Mouse (Mus musculus) heart, embryonic 14.5 days (tissue): Measurements from ENCODE around the gene Pigz. TPM values are rescaled to one million over a fixed set of nuclear protein-coding genes. Genes with fewer than 3 reads are reported as not detected.

Experiments
- ATAC-seq: fragments of 200-750 bp; cut with Nextera tagmentation; 2 replicates; pipeline ENCODE4 v1.8.0; 2017; ENCODE audit warnings: low read depth, moderate TSS enrichment; ENCODE audit not compliant: insufficient number of reproducible peaks, insufficient read depth, low FRiP score
- H3K27ac ChIP-seq, 2 experiments: fragments of 200-500 bp in 1 of 2; fragments of 300-500 bp in 1 of 2; sonication (generic) in 1 of 2; replicated peaks in 1 of 2; 2 replicates each; pipeline ENCODE4 v1.5.1; 2012 to 2014; ENCODE audit warnings: low read depth in 2 of 2, low read length in 2 of 2, control low read depth in 1 of 2, mild to moderate bottlenecking in 1 of 2, mixed read lengths in 1 of 2; ENCODE audit not compliant: control insufficient read depth in 1 of 2, insufficient read depth in 1 of 2
- H3K27me3 ChIP-seq: fragments of 300-500 bp; sonication (generic); 2 replicates; pipeline ENCODE4 v1.6.1; 2014; ENCODE audit warnings: mild to moderate bottlenecking, low read length, control low read depth; ENCODE audit not compliant: control insufficient read depth, insufficient read depth
- H3K36me3 ChIP-seq: fragments of 300-500 bp; sonication (generic); 2 replicates; pipeline ENCODE4 v1.6.1; 2014; ENCODE audit warnings: mild to moderate bottlenecking, control low read depth, low read length, mixed read lengths; ENCODE audit not compliant: control insufficient read depth, insufficient read depth
- H3K4me1 ChIP-seq, 2 experiments: fragments of 200-500 bp in 1 of 2; fragments of 300-500 bp in 1 of 2; sonication (generic) in 1 of 2; 2 replicates each; pipeline ENCODE4 v1.6.1; 2012 to 2014; ENCODE audit warnings: low read length in 2 of 2, control low read depth in 1 of 2, mixed read lengths in 1 of 2; ENCODE audit not compliant: control insufficient read depth in 2 of 2, insufficient read depth in 2 of 2
- H3K4me2 ChIP-seq: fragments of 300-500 bp; sonication (generic); 2 replicates; pipeline ENCODE4 v1.6.1; 2014; ENCODE audit warnings: mild to moderate bottlenecking, low read length
- H3K4me3 ChIP-seq, 2 experiments: fragments of 200-500 bp in 1 of 2; fragments of 300-500 bp in 1 of 2; sonication (generic) in 1 of 2; 2 replicates each; pipeline ENCODE4 v1.5.1; 2012 to 2014; ENCODE audit warnings: low read length in 2 of 2, mild to moderate bottlenecking in 2 of 2, control low read depth in 1 of 2, low read depth in 1 of 2, moderate library complexity in 1 of 2; ENCODE audit not compliant: control insufficient read depth in 1 of 2, insufficient read depth in 1 of 2
- H3K9ac ChIP-seq: fragments of 300-500 bp; sonication (generic); 2 replicates; pipeline ENCODE4 v1.6.1; 2014; ENCODE audit warnings: mild to moderate bottlenecking, low read length
- H3K9me3 ChIP-seq: fragments of 300-500 bp; sonication (generic); 2 replicates; pipeline ENCODE4 v1.6.1; 2016; ENCODE audit warnings: low read length, control low read depth; ENCODE audit not compliant: control insufficient read depth
- WGBS: fragments of 180-500 bp; shearing (Covaris S2); extraction: QIAGEN DNeasy Blood & Tissue Kit; methylation state at CpG from one replicate; pipeline ENCODE4 v1.1.7; 2014; 5-methylcytosine and 5-hydroxymethylcytosine counted together
- polyA plus RNA-seq: library from polyadenylated mRNA; unstranded; fragments of >200 nt; fragmentation: Nextera tagmentation; extraction: Ambion mirVana; gene quantifications from 2 replicates; pipeline ENCODE4 v1.2.1, GENCODE M21; 2014

Pigz gene
- 0.12 and 0.47 TPM in 2 replicates for polyA plus RNA-seq

DNA sequence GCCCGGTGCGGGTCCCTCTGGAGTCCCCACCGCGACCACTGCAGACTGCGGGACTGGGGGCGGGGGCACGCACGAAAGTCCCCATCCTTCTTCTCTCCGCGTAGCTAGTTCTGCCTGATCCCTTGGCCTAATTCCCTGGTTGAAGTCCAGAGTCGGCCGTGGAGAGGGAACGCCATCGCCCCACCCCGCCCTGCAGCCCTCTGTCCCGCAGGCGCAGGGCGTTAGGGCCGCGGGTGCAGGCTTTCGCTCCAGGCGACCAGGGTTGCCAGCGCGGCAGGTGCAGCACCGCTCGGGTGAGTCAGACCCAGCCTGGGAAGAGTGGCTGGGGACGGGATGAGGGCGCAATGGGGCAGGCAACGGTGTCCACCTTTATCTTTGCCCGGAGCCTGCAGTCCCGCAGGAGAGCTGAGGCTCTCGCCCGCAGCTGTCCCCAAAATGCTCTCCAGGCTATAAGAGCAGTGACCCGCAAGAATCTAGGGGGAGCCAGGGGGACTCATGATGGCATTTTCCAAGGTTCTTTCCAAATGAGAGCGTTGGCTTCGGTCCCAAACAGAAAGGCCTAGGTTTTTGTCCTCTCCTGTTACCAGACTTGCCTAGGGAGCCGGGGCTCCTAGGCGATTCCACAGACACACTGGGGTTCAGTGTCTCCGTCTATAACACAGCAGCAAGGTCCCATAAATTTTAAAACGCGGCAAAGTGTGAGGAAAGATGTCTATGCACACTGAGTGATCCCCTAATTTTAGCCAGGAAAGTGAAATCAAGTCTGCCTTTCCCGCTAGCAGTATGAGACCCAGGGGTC lies at the start of gene Pigz:
TSS of gene Pigz (plus strand) at position 101 of the 799 bp plus-strand sequence.
- Histone ChIP-seq H3K36me3 (no peaks in the 10 kb centered on the region), H3K27ac (no peak within 1 kb of the TSS; a peak in 1 of 4 replicates), H3K4me2 (peak within 1 kb of the TSS; percentile 84), H3K9me3 (0 out of 2 replicates have a peak, but pooled peaks cover 3% of the 10 kb centered on the region), H3K4me3 (peak within 1 kb of the TSS; percentile 51 to 64), H3K4me1 (peaks cover 14 to 18% of the 10 kb centered on the region in 2 experiments), H3K9ac (peak within 1 kb of the TSS; percentile 60), H3K27me3 (peaks cover 27% of the 10 kb centered on the region)
- ATAC-seq: no peak
- WGBS: 8% methylated on average over 41 of the region's 42 CpGs

GRCm38 (mm10) chr16:31883902-31884301 lies 49.7 kb upstream of the Pigz start:
- Histone ChIP-seq H3K4me2 (peak overlapping the region; percentile 8; the same call in 1 of the 2 replicates), H3K27me3 (no peaks in the 10 kb centered on the region), H3K36me3 (no peaks in the 10 kb centered on the region), H3K9ac (no peak overlapping the region), H3K9me3 (no peaks in the 10 kb centered on the region), H3K27ac (no peak overlapping the region), H3K4me3 (no peak overlapping the region), H3K4me1 (peaks cover 11 to 16% of the 10 kb centered on the region in 2 experiments)
- 25% methylated on average over 6 of the region's 6 CpGs for WGBS
- ATAC-seq: no peak

DNA sequence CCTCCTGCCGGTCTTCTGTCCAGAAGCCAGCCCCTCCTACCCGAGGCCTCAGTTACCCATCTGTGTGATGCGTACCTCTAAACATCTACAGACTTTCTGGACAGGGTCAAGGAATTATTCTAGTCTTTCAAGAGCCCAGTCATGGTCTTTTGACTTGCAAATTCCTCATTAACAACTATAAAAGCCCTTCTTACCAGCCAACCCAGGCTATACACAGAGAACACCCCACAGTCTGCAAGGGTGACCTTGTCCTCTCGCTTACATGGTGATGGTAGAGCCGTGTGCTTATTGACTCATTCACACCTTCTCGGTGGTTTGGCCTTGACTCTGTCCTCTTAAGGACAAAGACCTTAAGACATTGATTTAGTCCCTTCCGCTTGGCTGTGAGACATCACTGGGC lies 42.7 kb upstream of the Pigz start:
- no peak overlapping the region for H3K27ac ChIP-seq
- no peak overlapping the region for H3K4me3 ChIP-seq
- H3K36me3 ChIP-seq: no peaks in the 10 kb centered on the region
- H3K27me3 ChIP-seq: no peaks in the 10 kb centered on the region
- H3K4me2 ChIP-seq: no peak overlapping the region
- no peaks in the 10 kb centered on the region for H3K9me3 ChIP-seq
- WGBS: 77% methylated on average over 7 of the region's 7 CpGs
- peaks cover 0 to 4% of the 10 kb centered on the region in 2 experiments; a peak in 3 of 4 replicates for H3K4me1 ChIP-seq
- H3K9ac ChIP-seq: no peak overlapping the region
- ATAC-seq: no peak

DNA sequence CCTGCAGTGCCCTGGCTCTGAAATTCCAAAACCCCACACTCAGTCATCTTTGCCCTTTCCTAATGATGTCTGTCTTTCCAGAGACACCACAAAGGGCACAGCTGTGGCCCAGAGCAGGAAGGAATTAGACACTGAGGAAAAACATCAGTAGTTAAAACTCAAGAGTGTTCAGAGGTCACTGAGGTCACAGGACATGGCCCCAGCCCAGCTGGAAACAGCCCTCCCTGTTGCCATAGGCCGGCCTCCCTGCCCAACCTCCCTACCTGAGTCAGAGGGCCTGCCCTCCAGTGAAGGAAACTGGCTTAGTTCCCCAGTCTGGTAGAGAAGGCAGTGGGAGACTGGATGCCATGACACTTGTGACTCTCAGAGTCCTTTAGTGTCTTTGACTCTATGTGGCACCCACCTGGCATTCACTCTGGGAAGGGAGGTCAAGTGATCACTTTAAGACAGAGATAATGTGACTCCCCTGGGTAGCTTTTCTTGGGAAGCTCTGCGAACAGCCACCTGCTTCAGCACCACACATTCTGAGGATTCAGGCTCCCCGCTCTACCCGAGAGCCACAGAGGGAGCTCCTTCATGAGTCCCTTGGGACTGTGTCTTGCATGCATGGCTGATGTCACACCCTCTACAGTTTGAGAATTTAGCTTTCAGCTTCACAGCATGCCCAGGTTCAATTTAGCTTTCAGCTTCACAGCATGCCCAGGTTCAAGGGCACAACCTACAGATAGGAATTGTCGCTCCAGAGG lies 40.1 kb upstream of the Pigz start:
- Histone ChIP-seq H3K36me3 (no peaks in the 10 kb centered on the region), H3K4me3 (no peak overlapping the region), H3K27ac (no peak overlapping the region), H3K27me3 (no peaks in the 10 kb centered on the region), H3K9me3 (no peaks in the 10 kb centered on the region), H3K4me1 (peaks cover 0 to 12% of the 10 kb centered on the region in 2 experiments; a peak in 3 of 4 replicates), H3K4me2 (no peak overlapping the region), H3K9ac (no peak overlapping the region)
- no peak for ATAC-seq
- WGBS: 68% methylated on average over 5 of the region's 5 CpGs

DNA sequence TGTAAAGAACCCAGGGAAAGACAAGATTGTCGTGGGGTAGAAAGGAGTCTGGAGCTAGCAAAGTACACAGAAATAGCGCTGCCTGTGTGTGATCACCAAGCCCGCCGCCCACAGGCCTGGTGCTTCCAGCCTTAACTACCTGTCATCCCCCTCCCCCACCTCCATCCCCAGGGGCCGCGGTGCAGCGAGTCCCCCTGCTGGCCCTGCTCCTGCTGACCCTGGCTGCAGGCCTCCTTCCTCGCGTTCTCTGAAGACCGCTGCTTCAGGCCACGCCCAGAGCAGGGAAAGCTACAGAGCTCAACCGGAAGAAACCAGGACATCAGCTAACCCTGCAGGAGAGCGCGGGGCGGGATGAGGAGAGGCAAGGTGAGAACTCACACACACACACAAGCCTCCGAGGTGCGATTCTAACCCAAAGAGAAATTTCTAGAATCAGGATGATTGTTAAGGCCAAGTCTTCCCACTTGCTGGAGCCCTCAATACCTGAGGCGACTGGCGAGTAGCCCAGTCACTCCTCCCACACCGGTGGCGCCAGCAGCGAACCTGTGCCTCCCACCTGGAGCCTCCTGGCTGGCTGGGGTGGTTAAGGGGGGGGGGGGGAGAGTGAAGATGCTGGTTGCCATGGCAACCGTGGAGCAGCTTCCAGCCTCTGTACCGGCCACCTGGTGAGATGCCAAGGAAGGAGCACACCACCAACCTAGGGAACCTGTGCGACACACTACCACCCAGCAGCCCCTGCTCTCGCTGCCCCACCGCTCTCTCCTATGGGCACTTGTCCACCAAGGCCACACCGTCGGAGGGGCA lies 36.5 kb upstream of the Pigz start:
- Histone ChIP-seq H3K4me3 (peak overlapping the region; percentile 22 to 23), H3K9ac (peak overlapping the region; percentile 59), H3K4me2 (peak overlapping the region; percentile 68), H3K36me3 (no peaks in the 10 kb centered on the region), H3K27me3 (no peaks in the 10 kb centered on the region), H3K9me3 (peaks cover 6% of the 10 kb centered on the region; the same call in 1 of the 2 replicates), H3K4me1 (peaks cover 0 to 12% of the 10 kb centered on the region in 2 experiments; a peak in 3 of 4 replicates), H3K27ac (no peak overlapping the region)
- 12% methylated on average over 29 of the region's 29 CpGs for WGBS
- ATAC-seq: peak; percentile 46; the same call in 1 of the 2 replicates

GRCm38 (mm10) chr16:31898546-31899326 lies 34.9 kb upstream of the Pigz start:
- peaks cover 6% of the 10 kb centered on the region; the same call in 1 of the 2 replicates for H3K9me3 ChIP-seq
- no peak for ATAC-seq
- H3K4me1 ChIP-seq: peaks cover 0 to 8% of the 10 kb centered on the region in 2 experiments; a peak in 1 of 4 replicates
- H3K36me3 ChIP-seq: no peaks in the 10 kb centered on the region
- H3K27ac ChIP-seq: no peak overlapping the region
- no peak overlapping the region for H3K4me2 ChIP-seq
- H3K27me3 ChIP-seq: no peaks in the 10 kb centered on the region
- H3K4me3 ChIP-seq: no peak overlapping the region
- 75% methylated on average over 18 of the region's 18 CpGs for WGBS
- H3K9ac ChIP-seq: no peak overlapping the region
